Mouse (Mus musculus): ENCODE results near the gene Them7. TPM values are rescaled to one million over a fixed set of nuclear protein-coding genes. Genes with fewer than 3 reads are reported as not detected.

Them7 gene
- polyA plus RNA-seq, 1 experiment from 2014 or later = 0.98 TPM

- WGBS = 54% methylated on average over 8 of the region's 8 CpGs
- no peak overlapping the region for H3K9ac ChIP-seq (ENCODE audit: low read length)
- H3K9me3 ChIP-seq (replicated peaks; ENCODE audit: control insufficient read depth, low read length) = peaks cover 3% of the 10 kb centered on the region; the same call in 1 of the 2 replicates
- no peak overlapping the region for H3K4me3 ChIP-seq (ENCODE audit: low read length)
- no peaks in the 10 kb centered on the region for H3K27me3 ChIP-seq (ENCODE audit: control insufficient read depth, insufficient read depth, low read length)
- H3K36me3 ChIP-seq (ENCODE audit: control insufficient read depth, insufficient read depth) = no peaks in the 10 kb centered on the region
- no peak for ATAC-seq (replicated peaks; ENCODE audit: extremely low read depth, insufficient read depth, low FRiP score)
- no peaks in the 10 kb centered on the region; the same call in 1 of the 2 replicates for H3K4me1 ChIP-seq (ENCODE audit: control insufficient read depth, insufficient read depth, low read length)
- H3K27ac ChIP-seq (ENCODE audit: low read length) = no peak overlapping the region
- H3K4me2 ChIP-seq (ENCODE audit: low read depth, low read length) = no peak overlapping the region
These were observed 192.7 kb downstream of the Them7 start for GRCm38 (mm10) chr2:105416660-105417348.

- Histone ChIP-seq H3K9ac (ENCODE audit: low read length) (no peak overlapping the region), H3K9me3 (replicated peaks; ENCODE audit: control insufficient read depth, low read length) (peaks cover 3% of the 10 kb centered on the region; the same call in 1 of the 2 replicates), H3K4me1 (ENCODE audit: control insufficient read depth, insufficient read depth, low read length) (no peaks in the 10 kb centered on the region; the same call in 1 of the 2 replicates), H3K4me2 (ENCODE audit: low read depth, low read length) (no peak overlapping the region), H3K36me3 (ENCODE audit: control insufficient read depth, insufficient read depth) (no peaks in the 10 kb centered on the region), H3K27ac (ENCODE audit: low read length) (no peak overlapping the region), H3K4me3 (ENCODE audit: low read length) (no peak overlapping the region), H3K27me3 (ENCODE audit: control insufficient read depth, insufficient read depth, low read length) (no peaks in the 10 kb centered on the region)
- no peak for ATAC-seq (replicated peaks; ENCODE audit: extremely low read depth, insufficient read depth, low FRiP score)
- WGBS = 68% methylated on average over 5 of the region's 5 CpGs
These were observed 193.5 kb downstream of the Them7 start for GRCm38 (mm10) chr2:105417663-105418062.

- 82% methylated on average over 12 of the region's 12 CpGs for WGBS
- Histone ChIP-seq H3K4me1 (ENCODE audit: control insufficient read depth, insufficient read depth, low read length) (no peaks in the 10 kb centered on the region; the same call in 1 of the 2 replicates), H3K4me3 (ENCODE audit: low read length) (no peak overlapping the region), H3K36me3 (ENCODE audit: control insufficient read depth, insufficient read depth) (no peaks in the 10 kb centered on the region), H3K27ac (ENCODE audit: low read length) (no peak overlapping the region), H3K27me3 (ENCODE audit: control insufficient read depth, insufficient read depth, low read length) (no peaks in the 10 kb centered on the region), H3K9ac (ENCODE audit: low read length) (no peak overlapping the region), H3K4me2 (ENCODE audit: low read depth, low read length) (no peak overlapping the region), H3K9me3 (replicated peaks; ENCODE audit: control insufficient read depth, low read length) (peaks cover 3% of the 10 kb centered on the region; the same call in 1 of the 2 replicates)
- ATAC-seq (replicated peaks; ENCODE audit: extremely low read depth, insufficient read depth, low FRiP score) = no peak
These were observed 194.6 kb downstream of the Them7 start for GRCm38 (mm10) chr2:105418629-105419227.

- 26% methylated on average over 8 of the region's 8 CpGs for WGBS
These were observed 203.3 kb downstream of the Them7 start for GRCm38 (mm10) chr2:105427447-105427846.

GRCm38 (mm10) chr2:105428029-105428428 lies 203.9 kb downstream of the Them7 start:
- Histone ChIP-seq H3K4me1 (ENCODE audit: control insufficient read depth, insufficient read depth, low read length) (peaks cover 11% of the 10 kb centered on the region), H3K27ac (ENCODE audit: low read length) (no peak overlapping the region), H3K27me3 (ENCODE audit: control insufficient read depth, insufficient read depth, low read length) (no peaks in the 10 kb centered on the region; the same call in 1 of the 2 replicates), H3K4me3 (ENCODE audit: low read length) (peak overlapping the region; percentile 27; the same call in 1 of the 2 replicates), H3K9ac (ENCODE audit: low read length) (no peak overlapping the region), H3K36me3 (ENCODE audit: control insufficient read depth, insufficient read depth) (no peaks in the 10 kb centered on the region), H3K4me2 (ENCODE audit: low read depth, low read length) (peak overlapping the region; percentile 55), H3K9me3 (replicated peaks; ENCODE audit: control insufficient read depth, low read length) (no peaks in the 10 kb centered on the region)
- 3% methylated on average over 12 of the region's 12 CpGs for WGBS
- ATAC-seq (replicated peaks; ENCODE audit: extremely low read depth, insufficient read depth, low FRiP score) = 0 out of 2 replicates have a peak, but pooled peaks have one; percentile 41

More at GRCm38 (mm10) chr2:105427447-105427846, 203.3 kb downstream of the Them7 start:
- H3K27me3 ChIP-seq (ENCODE audit: control insufficient read depth, insufficient read depth, low read length) = no peaks in the 10 kb centered on the region; the same call in 1 of the 2 replicates
- H3K27ac ChIP-seq (ENCODE audit: low read length) = no peak overlapping the region
- ATAC-seq (replicated peaks; ENCODE audit: extremely low read depth, insufficient read depth, low FRiP score) = peak; percentile 73
- H3K36me3 ChIP-seq (ENCODE audit: control insufficient read depth, insufficient read depth) = no peaks in the 10 kb centered on the region
- peak overlapping the region; percentile 55 for H3K4me2 ChIP-seq (ENCODE audit: low read depth, low read length)
- no peaks in the 10 kb centered on the region for H3K9me3 ChIP-seq (replicated peaks; ENCODE audit: control insufficient read depth, low read length)
- no peak overlapping the region for H3K4me3 ChIP-seq (ENCODE audit: low read length)
- no peak overlapping the region for H3K9ac ChIP-seq (ENCODE audit: low read length)
- peaks cover 7% of the 10 kb centered on the region; the same call in 1 of the 2 replicates for H3K4me1 ChIP-seq (ENCODE audit: control insufficient read depth, insufficient read depth, low read length)

- Histone ChIP-seq H3K4me3 (ENCODE audit: low read length) (no peak overlapping the region), H3K9me3 (replicated peaks; ENCODE audit: control insufficient read depth, low read length) (no peaks in the 10 kb centered on the region), H3K27me3 (ENCODE audit: control insufficient read depth, insufficient read depth, low read length) (no peaks in the 10 kb centered on the region; the same call in 1 of the 2 replicates), H3K4me2 (ENCODE audit: low read depth, low read length) (no peak overlapping the region), H3K4me1 (ENCODE audit: control insufficient read depth, insufficient read depth, low read length) (peaks cover 14% of the 10 kb centered on the region), H3K27ac (ENCODE audit: low read length) (no peak overlapping the region), H3K9ac (ENCODE audit: low read length) (no peak overlapping the region), H3K36me3 (ENCODE audit: control insufficient read depth, insufficient read depth) (no peaks in the 10 kb centered on the region)
- 21% methylated on average over 6 of the region's 6 CpGs for WGBS
- ATAC-seq (replicated peaks; ENCODE audit: extremely low read depth, insufficient read depth, low FRiP score) = no peak
These were observed 204.3 kb downstream of the Them7 start for GRCm38 (mm10) chr2:105428467-105428866.

Other genes with a start within 250 kb of the Them7 start
- 197 and 214 TPM in 2 replicates for gene Eif3m, start 207.2 kb upstream of the Them7 start, polyA plus RNA-seq (2015; fragmentation: Nextera tagmentation; extraction: Ambion mirVana)
- gene Gm11060, start 132.3 kb upstream of the Them7 start, polyA plus RNA-seq (2015; fragmentation: Nextera tagmentation; extraction: Ambion mirVana) = not detected in 2 replicates
- 18.9 and 22.2 TPM in 2 replicates for gene Wt1, start 97.8 kb upstream of the Them7 start, polyA plus RNA-seq (2015; fragmentation: Nextera tagmentation; extraction: Ambion mirVana)
- gene Rcn1, start 175.0 kb downstream of the Them7 start, polyA plus RNA-seq (2015; fragmentation: Nextera tagmentation; extraction: Ambion mirVana) = 122 and 123 TPM in 2 replicates

Data from heart, embryonic 16.5 days (tissue).